In the genomic region with DNA sequence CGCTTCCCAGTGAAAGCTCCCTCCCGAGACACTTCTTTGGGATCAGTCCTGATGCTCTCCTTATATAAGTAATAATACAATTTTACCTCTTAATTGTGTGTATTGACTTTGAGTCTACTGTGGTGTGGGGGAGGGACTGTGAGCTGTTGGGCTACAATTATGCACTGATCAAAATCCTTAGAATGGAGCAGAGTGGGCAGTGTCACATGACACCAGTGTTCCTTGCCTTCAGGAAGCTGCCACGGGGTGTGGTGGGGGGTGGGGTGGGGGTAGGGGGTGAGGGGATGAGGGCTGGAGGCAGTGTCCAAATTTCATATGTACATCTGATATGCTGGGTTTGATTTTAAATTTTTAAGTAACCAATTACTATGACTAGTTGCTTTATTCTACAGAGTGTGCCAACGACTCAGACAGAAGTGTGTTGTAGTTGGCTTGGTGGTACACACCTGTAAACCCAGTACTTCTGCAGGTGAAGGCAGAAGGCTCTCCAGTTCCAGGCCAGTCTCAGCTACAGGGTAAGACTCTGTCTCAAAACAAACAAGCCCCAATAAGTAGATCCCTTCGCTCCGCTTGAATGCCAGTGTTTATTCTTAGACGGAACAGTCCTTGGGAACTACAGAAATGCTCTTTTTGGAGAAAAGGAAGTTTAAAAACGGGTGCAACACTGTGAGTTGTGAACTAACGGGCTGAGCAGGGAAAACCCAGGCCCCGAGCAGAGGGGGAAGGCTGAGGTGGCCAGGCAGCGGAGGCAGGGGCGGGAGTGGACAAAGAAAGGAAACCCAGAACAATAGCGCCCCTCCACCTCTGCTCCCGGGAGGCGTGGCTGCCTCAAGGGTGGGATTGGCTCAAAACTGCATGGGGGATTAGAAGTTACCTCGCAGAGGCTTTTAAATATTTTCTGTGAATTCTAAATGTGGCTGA, we compare ENCODE assay signal across 7 mouse cellular contexts. TPM values are rescaled to one million over a fixed set of nuclear protein-coding genes. Genes with fewer than 3 reads are reported as not detected.
DNase-seq lines count a peak whose midpoint lies in the region; ATAC-seq and TF ChIP-seq lines count a peak whose summit lies in the region.

No protein-coding gene starts in this region.

- H3K4me1 ChIP-seq in forebrain, embryonic 13.5 days: peaks cover 6% of the 10 kb centered on the region
- H3K4me1 ChIP-seq in stomach, postnatal 0 days (replicated peaks; ENCODE audit: control insufficient read depth, insufficient read depth): no peaks in the 10 kb centered on the region

- H3K9ac ChIP-seq in forebrain, embryonic 13.5 days: peak overlapping the region; percentile 51
- peak overlapping the region; percentile 54 for H3K9ac ChIP-seq in stomach, postnatal 0 days (ENCODE audit: low read length)

- intact Hi-C loops in heart, postnatal 14 days (cut with DNase I): no loop called here

- H3K27me3 ChIP-seq in forebrain, embryonic 13.5 days: no peaks in the 10 kb centered on the region
- H3K27me3 ChIP-seq in stomach, postnatal 0 days (ENCODE audit: control insufficient read depth, insufficient read depth, low read length): no peaks in the 10 kb centered on the region

- H3K9me3 ChIP-seq in forebrain, embryonic 13.5 days (replicated peaks): no peaks in the 10 kb centered on the region
- no peaks in the 10 kb centered on the region for H3K9me3 ChIP-seq in stomach, postnatal 0 days (ENCODE audit: control insufficient read depth, low read length)

- peak overlapping the region; percentile 56 for H3K4me2 ChIP-seq in forebrain, embryonic 13.5 days
- H3K4me2 ChIP-seq in stomach, postnatal 0 days (replicated peaks; ENCODE audit: low read depth): peak overlapping the region; percentile 58

- DNase-seq in adrenal gland, postnatal 36 days: peak; percentile 59 to 72
- DNase-seq in heart, postnatal 14 days: peak; percentile 58 to 73
- DNase-seq in kidney, postnatal 14 days: peak; percentile 68
- peak; percentile 69 to 75 for DNase-seq in lung, postnatal 4 days
- DNase-seq in stomach, postnatal 0 days (ENCODE audit: low spot score): peak; percentile 19
- DNase-seq in layer of hippocampus, adult 9-11 months: no peak

- peak; percentile 83 for ATAC-seq in forebrain, embryonic 13.5 days
- no peak for ATAC-seq in stomach, postnatal 0 days (ENCODE audit: low FRiP score, low TSS enrichment)

- H3K36me3 ChIP-seq in forebrain, embryonic 13.5 days (ENCODE audit: poor library complexity, severe bottlenecking): no peaks in the 10 kb centered on the region
- no peaks in the 10 kb centered on the region for H3K36me3 ChIP-seq in stomach, postnatal 0 days (ENCODE audit: control insufficient read depth, insufficient read depth, low read length)

- WGBS in forebrain, embryonic 13.5 days: 11% methylated on average over 16 of the region's 16 CpGs
- WGBS in stomach, postnatal 0 days: 15% methylated on average over 16 of the region's 16 CpGs

- H3K27ac ChIP-seq in forebrain, embryonic 13.5 days: no peak overlapping the region
- H3K27ac ChIP-seq in stomach, postnatal 0 days (replicated peaks): no peak overlapping the region; the same call in 1 of the 2 replicates

- TF ChIP-seq CTCF in stomach, postnatal 0 days (IDR thresholded peaks at IDR 0.05; ENCODE audit: low read depth): no peak

- peak overlapping the region; percentile 25 for H3K4me3 ChIP-seq in forebrain, embryonic 13.5 days
- H3K4me3 ChIP-seq in stomach, postnatal 0 days (ENCODE audit: low read depth, low read length): peak overlapping the region; percentile 26

- TF ChIP-seq EP300 in stomach, postnatal 0 days (optimal IDR thresholded peaks at IDR 0.05): no peak

RNA-seq across cellular contexts. Expression of a gene that starts 45.0 kb away (rescaled TPM):
- total RNA-seq in adrenal gland, postnatal 36 days (2021): 10 to 100 TPM; 66.4 to 76.3 TPM
- polyA plus RNA-seq in forebrain, embryonic 13.5 days (2015; fragmentation: Nextera tagmentation; extraction: Ambion mirVana): 91.5 and 101 TPM in 2 replicates
- 10 to 100 TPM; 38.9 to 41.7 TPM for total RNA-seq in heart, postnatal 14 days (2021)
- polyA plus RNA-seq in stomach, postnatal 0 days (2015; fragmentation: Nextera tagmentation; extraction: Ambion mirVana): 20.9 and 21.4 TPM in 2 replicates
